Mouse (Mus musculus) kidney, adult 11 months (tissue): ENCODE results near the gene Mrpl23.

Source experiments
- DNase-seq: peaks from one replicate; pipeline ENCODE4 v3.0.0; 2022

Mrpl23 gene

GRCm38 (mm10) chr7:142532671-142533058 is at the start of gene Mrpl23:
Gene Mrpl23 (plus strand): TSS chr7:142532686.
- DNase-seq: no peak

DNA sequence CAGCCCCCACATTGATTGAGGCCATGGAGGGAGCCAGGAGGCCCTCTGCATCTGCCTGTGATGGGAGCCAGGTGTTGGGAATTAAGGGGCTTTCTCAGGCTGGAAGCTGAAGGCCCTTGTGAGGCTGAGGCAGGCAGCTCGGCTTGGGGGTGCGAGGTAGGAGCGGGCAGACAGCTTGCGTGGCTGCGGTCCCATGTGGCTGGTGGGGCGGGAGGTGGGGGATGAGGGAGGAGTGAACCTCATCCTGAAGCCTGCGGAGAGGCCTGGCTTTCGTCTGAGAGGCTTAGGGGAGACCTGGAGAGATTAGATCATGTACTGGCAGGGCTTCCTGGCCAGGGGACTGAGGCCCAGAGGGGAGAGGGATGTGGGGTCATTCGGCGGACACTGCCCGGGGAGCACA is 49.4 kb upstream of the Mrpl23 start:
- no peak for DNase-seq

- DNase-seq: no peak
Measured at GRCm38 (mm10) chr7:142484780-142485179, 47.7 kb upstream of the Mrpl23 start.

GRCm38 (mm10) chr7:142486751-142487162 is 45.7 kb upstream of the Mrpl23 start:
- no peak for DNase-seq

DNA sequence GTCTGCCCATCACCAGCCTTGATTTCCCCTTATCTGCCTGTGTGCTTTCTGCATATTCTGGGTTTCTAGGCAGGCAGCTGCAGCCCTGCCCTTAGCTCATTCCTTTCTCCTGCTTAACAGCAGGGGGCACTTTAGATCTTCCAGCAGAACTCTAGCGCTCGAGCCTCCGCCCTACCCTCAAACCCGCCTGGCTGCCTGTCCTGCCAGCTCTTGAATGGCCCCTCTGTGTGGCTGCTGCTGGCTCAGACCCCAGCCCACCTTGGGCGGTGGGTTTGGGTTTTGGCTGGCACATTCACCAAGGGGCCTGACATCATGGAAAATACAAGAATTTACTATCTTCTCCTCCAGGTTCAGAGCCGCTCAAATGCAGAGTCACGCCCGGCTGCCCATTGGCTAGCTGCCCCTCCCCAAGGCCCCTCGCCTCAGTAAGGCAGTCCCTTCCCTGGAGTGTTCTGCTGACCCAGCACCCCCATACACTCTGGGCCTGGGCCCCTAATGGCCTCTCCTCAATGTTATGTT is 45.1 kb upstream of the Mrpl23 start:
- peak; percentile 16 for DNase-seq

- no peak for DNase-seq
Measured at GRCm38 (mm10) chr7:142488053-142488452, 44.4 kb upstream of the Mrpl23 start.

DNA sequence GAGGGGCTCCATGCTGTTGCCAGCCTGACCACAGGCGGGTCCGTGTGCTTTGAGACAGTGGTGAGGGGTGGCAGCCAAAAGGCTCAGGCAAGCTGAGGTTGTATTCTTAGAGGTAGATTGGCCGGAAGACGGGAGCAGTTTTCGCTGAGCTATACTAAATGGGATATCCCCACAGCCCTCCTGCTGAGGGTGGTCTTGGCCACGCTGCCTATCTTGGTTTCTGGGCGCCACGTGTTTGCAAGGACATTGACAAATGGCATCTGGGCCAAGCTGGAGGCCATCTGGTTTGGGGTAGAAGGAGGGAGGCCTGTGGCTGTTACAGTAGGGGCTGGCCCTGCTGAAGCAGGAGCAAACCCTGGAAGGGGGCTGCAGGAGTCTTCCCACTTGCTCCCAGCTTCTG is 39.0 kb upstream of the Mrpl23 start:
- DNase-seq: no peak

- DNase-seq: no peak
Measured at GRCm38 (mm10) chr7:142496158-142496557, 36.3 kb upstream of the Mrpl23 start.

- DNase-seq: no peak
Measured at GRCm38 (mm10) chr7:142496800-142497199, 35.7 kb upstream of the Mrpl23 start.

DNA sequence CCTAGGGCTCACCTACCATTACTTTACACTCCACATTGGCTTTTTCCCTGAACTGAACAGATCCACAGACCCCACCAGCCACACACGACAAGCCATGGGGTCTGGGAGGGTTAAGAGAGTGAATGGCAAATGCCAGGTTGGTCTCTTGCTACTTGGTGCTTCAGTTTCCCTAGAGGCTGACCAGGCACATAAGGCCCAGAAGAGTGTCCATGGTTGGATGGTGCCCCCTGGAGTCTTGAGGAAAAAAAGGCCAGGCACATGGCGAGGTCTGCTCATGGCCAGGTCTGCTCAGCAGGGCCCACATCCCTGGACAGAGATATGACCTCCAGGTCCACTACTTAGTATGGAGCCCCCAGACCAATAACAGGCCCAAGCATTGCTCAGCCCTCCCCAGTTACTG is 34.7 kb upstream of the Mrpl23 start:
- no peak for DNase-seq

DNA sequence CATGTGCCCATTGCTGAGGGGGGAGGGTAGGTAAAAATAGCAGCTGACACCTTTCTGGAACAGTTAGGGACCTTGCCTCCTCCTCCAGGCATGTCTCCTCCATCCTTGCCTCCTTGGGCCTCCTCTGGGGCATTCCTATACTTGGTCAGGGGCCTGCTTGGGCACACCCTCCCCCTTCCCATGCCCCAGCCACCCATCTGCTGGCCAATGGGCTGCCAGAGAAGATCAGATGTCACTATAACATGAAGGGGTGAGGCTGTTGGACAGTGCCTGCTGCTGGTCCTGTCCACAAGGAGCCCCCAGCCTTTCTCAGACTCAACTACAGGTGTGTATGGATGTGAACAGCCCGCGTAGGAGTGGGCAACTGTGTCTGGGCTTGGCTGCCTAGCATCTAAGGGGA is 33.9 kb upstream of the Mrpl23 start, which contains the start of gene Tnnt3:
Gene Tnnt3, plus strand, starts transcription at position 262 of the 400 bp plus-strand sequence.
- no peak for DNase-seq

DNA sequence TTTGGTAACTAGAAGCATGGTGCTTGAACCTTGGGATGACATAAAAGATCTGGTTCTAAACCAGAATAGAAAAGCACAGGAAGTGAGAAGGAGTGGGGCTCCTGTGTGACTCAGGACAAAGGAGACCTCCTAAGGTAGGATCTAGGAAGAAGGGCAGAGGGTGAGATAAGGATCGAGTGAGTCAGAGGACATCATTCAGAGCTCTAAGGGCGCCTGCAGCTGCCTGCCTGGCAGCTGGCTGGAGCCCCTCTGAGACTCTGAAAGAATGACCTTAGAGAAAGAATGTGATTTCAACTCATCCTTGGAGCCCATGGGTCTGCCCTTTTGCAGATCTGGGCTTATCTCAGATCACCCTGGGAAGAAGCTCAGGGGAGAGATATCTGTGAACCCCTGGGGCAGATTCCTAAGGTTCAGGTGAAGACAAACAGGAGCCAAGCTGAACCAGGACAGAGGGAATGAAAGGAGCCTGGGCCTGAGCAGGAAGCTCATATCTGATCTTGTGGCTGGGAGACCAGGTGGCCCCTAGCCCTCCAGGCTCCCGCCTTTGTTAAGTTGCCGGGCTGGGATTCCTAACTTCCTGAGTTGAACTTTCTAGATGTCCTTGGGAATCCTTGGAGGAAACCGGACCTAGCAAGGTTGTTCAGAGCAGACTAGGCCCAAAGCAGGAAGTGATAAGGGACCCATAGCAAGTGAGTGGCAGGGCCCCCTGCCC is 33.3 kb upstream of the Mrpl23 start:
- no peak for DNase-seq

DNA sequence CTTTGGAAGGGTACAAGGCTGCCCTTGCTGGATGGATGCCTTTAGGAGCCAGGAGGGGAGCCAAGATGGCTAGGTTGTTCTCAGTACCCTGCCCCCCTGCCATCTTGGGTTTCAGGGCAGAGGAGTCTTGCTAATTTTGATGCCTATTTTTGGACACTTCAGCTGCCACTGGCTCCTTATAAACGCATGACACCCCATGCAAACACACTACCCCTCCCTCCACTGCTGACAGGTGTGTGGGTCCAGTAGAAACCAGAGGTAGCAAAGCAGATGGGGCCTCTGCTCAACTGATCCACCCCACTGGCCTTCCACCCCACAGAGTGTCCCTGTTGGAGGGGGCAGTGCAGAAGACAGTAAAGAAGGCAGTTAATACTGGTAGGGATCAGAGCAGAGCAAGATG is 32.5 kb upstream of the Mrpl23 start:
- no peak for DNase-seq

GRCm38 (mm10) chr7:142503206-142503605 is 29.3 kb upstream of the Mrpl23 start:
- DNase-seq: no peak

- DNase-seq: no peak
Measured at GRCm38 (mm10) chr7:142505942-142506341, 26.5 kb upstream of the Mrpl23 start.

DNA sequence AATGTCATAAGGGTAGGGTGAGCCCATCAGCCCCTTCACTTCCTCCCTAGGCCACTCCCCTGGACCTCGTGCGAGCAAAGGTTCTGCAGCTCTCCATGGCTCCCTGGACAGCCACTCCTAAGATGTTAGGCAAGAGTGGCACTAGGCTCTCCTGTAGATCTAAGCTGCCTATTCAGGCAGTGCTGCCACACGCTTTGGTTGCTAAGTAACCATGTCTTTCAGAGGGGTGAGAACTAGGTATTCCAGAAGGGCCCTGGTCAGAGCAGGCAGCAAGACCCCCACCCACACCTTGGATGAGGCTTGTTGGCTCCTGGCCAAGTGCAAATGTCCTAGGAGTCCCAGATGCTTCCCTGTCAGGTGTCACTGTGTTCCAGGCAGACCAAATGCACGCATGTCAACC is 26.0 kb upstream of the Mrpl23 start:
- no peak for DNase-seq

GRCm38 (mm10) chr7:142507453-142507852 is 25.0 kb upstream of the Mrpl23 start:
- DNase-seq: no peak

GRCm38 (mm10) chr7:142509518-142509917 is 23.0 kb upstream of the Mrpl23 start:
- DNase-seq: no peak

DNA sequence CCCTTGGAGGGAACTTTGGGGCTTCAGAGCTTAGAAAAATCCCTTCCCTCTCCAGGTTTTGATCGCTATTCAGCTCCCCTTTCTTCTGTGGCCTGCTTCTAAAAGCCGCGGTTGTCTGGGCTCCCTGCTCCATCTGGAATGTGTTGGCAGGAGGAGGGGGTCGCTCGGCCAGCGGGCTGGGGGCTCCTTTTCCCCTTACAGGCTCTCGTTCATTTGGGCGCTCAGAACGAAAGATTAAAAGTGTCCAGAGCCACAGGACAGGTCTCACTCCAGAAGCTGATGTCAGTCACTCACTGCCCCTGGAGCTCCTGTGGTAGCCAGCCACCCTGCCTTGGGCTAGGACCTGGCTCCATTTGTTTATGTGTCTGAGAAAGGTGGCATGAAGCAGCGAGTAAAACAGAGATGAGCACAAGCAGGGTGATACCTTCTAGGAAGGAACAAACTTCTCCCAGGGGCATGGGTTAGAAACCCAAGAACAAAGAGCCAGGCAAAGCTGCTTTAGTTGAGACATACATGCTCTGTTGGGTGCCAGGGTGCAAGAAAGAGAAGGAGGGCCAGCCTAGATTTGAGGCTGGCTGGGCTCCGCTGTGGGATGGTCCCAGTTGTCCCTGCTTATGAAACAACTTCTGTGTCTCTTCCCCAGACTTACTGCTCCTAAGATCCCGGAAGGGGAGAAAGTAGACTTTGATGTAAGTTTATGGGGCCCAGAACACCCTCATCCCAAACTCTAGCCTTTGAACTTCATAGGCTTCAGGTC is 22.3 kb upstream of the Mrpl23 start:
- DNase-seq: no peak

DNA sequence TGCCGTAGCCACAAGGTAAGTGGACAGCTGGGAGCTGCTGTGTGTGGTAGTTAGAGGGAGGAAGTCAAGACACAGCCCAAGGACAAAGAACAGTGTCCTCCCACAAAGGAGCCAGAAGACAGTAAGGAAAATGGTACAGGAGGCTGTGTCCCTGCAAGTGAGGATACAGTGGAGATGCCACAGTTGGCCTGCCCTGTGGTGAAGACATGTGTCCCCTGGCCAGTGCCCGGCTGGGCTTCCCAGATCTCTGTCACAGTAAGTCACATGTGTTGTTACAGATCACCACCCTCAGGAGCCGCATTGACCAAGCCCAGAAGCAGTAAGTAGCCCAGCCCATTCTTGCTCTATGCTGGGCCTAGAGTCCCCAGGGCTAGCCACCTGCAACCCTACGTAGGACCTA is 18.4 kb upstream of the Mrpl23 start:
- no peak for DNase-seq

- no peak for DNase-seq
Measured at GRCm38 (mm10) chr7:142516221-142516978, 16.1 kb upstream of the Mrpl23 start.

GRCm38 (mm10) chr7:142517531-142517930 is 15.0 kb upstream of the Mrpl23 start:
- no peak for DNase-seq

- DNase-seq: no peak
Measured at GRCm38 (mm10) chr7:142520331-142520730, 12.2 kb upstream of the Mrpl23 start.
